Mouse (Mus musculus): ENCODE measurements around the gene Mlxip.

The Mlxip gene

GRCm38 (mm10) chr5:123436780-123437175, 42.2 kb downstream of the Mlxip start:
- DNase-seq, result peak in 1 of 2 experiments; percentile 56

- no peak for DNase-seq
These were observed 43.8 kb downstream of the Mlxip start for GRCm38 (mm10) chr5:123438381-123438780.

- DNase-seq, result no peak
These were observed 44.7 kb downstream of the Mlxip start for GRCm38 (mm10) chr5:123439312-123439711.

DNA sequence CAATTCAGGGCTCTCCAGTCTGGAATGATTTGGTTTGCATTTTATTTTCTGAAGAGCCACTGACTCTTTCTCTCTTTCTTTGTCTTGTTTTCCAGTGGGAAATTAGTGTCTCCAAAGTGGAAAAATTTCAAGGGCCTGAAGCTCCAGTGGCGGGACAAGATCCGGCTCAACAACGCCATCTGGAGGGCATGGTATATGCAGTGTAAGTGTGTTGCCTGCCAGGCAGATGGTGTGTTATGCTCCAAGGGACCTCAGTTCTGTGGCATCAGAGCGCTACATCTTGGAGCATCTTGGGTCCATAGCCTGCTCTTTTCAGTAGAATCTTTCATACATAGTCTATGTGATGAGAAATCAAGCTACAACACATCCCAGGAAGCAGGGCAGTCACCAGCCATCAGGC, 45.3 kb downstream of the Mlxip start:
- DNase-seq, result no peak

DNA sequence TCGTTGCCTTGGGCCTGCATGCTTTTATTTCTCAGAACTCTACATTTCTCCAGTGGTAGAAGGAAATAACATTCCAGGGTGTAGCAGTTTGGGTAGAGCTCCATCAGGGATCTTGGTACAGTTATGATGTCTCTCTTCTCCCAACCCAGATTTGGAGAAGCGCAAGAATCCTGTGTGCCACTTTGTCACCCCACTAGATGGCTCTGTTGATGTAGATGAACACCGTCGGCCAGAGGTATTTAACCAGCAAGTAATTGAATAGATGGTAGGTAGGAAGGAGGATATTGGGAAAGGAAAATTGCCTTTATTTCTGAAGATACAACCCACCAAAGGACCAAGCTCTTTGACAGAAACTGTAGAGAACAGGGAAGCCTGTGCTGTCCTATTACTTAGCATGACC, 46.1 kb downstream of the Mlxip start:
- no peak for DNase-seq

- DNase-seq, result no peak
These were observed 47.7 kb downstream of the Mlxip start for GRCm38 (mm10) chr5:123442283-123442682.

GRCm38 (mm10) chr5:123444069-123444468, 49.5 kb downstream of the Mlxip start:
- DNase-seq, result peak; percentile 55

GRCm38 (mm10) chr5:123444849-123445334, 50.3 kb downstream of the Mlxip start:
- DNase-seq, result no peak

GRCm38 (mm10) chr5:123451886-123452285, 57.3 kb downstream of the Mlxip start:
- DNase-seq, result no peak

GRCm38 (mm10) chr5:123461420-123461819, 66.8 kb downstream of the Mlxip start:
- no peak for DNase-seq

DNA sequence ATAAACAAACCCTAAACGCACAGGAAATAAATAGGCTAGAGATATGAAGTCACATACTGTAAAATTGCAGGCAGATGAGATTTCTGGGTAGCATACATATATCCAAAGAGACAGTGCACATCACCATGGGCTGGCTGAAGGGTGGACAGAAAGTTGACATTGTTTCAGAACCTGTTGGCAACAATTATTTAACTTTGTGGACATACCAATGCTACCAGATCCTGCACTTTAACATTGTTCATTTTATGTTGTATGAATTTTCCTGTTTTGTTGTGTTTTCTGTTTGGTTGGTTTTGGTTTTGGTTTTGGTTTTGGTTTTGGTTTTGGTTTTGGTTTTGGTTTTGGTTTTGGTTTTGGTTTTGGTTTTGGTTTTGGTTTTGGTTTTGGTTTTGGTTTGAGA, 70.0 kb downstream of the Mlxip start:
- no peak for DNase-seq

DNA sequence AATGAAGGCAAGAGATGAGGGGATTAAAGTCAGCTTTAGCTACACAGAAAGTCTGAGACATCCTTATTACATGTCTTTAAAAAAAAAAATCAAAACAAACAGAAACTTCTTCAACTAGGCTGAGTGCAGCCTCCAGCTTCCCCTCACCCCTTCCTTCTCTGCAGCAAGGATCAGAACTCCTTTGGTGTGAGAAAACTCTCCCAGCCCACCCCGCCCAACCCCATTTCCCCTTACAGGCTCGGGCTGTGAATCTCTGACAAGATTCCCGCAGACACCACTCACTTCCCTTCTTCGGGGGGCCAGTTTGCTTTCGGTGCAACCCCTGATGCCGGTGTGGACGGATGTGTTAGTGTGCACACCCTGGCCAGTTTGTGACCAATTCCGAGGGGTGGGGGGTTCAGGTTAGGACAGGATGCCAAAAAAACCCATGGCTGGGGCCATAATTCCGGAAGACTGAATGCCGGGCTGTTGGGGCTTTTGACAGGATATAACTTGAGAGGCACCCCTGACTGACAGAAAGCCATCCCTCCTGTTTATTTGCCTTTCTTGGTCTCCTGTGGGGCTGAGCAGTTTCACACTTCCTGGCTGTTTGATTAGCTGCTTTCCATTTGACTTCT, 76.3 kb downstream of the Mlxip start:
- DNase-seq, result no peak

- DNase-seq, result no peak
These were observed 79.2 kb downstream of the Mlxip start for GRCm38 (mm10) chr5:123473817-123474216.

DNA sequence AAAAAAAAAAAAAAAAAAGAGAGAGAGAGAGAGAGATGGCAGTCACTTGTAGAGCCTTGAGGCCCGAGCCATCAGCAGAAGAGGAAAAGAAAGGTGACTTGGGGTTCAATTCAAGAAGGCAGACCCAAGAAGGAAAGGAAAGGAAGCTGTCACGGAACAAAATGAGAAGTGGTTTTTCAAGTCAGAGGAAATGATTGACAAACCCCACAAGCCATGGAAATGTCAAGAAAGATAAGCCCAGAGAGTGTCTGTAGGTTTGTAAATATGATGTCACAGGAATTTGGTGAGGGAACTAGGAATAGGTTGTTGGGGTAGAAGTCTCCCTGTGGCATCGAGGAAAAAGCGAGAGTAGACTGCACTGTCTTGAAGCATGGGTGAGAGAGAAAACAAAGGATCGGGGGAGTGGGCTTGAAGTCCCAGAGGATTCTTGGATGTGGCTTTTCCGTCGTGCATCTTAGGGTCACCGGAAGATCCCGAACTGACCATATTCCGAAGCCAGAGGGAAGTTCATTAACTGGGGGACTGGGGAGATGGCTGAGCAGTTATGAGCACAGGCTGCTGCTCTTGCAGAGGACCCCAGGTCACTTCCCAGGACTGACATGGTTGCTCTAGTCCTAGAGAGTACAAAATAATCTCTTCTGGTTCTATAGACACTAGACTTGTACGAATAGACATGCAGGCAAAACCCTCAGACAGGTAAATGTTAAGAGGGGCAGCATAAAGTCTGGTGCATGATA, 93.2 kb downstream of the Mlxip start:
- DNase-seq, result no peak

GRCm38 (mm10) chr5:123489112-123489785, 94.7 kb downstream of the Mlxip start, which contains the start of the genes Lrrc43 and Il31:
TSS of gene Lrrc43 (plus strand) at chr5:123489305.
TSS of gene Il31 (minus strand) at chr5:123489489.
- no peak for DNase-seq

DNA sequence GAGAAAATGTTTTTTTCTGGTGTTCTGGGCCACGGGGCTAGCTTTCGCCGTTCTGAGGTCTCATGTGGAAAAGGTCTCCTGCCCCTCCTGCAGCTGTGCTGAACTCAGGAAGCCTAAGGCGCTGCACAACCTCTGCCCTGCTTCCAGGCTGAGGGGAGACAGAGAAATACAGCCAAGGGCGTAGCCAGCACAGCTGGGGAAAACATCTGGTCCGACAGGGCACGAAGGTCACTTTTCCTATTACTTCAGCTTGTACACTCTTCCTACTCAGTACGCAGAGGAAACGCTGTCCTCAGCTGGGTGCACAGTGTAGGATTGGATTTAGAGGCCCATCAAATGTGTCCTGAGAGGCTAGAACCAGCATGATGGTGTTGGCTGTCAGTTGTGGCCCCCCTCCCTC, 95.3 kb downstream of the Mlxip start:
- no peak for DNase-seq

DNA sequence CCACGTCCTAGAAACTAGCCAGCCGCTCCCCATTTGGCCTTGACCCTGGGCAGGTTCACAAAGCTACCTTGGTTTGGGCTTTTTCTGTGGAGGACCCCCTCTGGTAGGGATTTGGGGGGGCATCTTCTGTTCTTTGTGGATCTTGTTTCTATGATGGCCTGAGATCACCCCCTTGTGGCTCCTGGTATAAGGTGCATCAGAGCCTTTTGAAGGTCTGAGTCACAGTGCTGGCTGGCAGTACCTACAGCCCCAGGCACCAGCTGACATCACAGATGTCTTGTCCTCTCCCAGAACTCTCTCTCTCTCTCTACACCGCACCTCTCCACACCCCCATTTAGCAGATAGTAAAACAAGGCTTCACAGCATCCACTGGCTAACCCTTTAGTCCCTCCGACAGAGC, 105.1 kb downstream of the Mlxip start:
- DNase-seq, result no peak

DNA sequence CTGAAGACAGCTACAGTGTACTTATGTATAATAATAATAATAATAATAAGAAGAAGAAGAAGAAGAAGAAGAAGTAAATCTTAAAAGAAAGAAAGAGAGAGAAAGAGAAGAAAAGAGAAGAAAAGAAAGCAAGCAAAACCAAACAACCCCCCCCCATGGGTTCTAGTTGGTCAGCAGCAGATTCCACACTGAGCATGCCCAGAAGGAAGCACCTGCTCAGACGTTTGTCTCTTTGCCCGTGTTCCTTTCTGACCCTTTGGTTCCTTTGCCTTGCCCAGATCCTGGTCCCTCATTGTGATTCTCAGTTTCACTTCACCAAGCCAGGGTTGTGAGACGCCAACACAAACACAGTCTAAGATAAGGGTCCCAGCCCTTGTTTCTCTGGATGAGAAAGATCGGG, 107.4 kb downstream of the Mlxip start:
- DNase-seq, result no peak
